Mouse (Mus musculus) CH12.LX (cell line): ENCODE measurements around the gene Cfap54.

Experiments used
- CHD2 ChIP-seq: IDR thresholded peaks from 2 replicates; pipeline ENCODE4 v1.6.1; 2011; ENCODE audit warnings: low read length, improper control_type of control experiment
- CTCF ChIP-seq, 2 experiments: IDR thresholded peaks in 1 of 2; conservative IDR thresholded peaks in 1 of 2; 2 replicates each; pipeline ENCODE4 v1.5.1; 2011 to 2012; ENCODE audit warnings: low read depth in 2 of 2, low read length in 2 of 2, improper control_type of control experiment in 1 of 2, inconsistent platforms in 1 of 2, mild to moderate bottlenecking in 1 of 2, moderate library complexity in 1 of 2
- E2F4 ChIP-seq: IDR thresholded peaks from 2 replicates; pipeline ENCODE4 v1.6.1; 2011; ENCODE audit warnings: low read depth, low read length, improper control_type of control experiment; ENCODE audit not compliant: insufficient replicate concordance
- EP300 ChIP-seq: IDR thresholded peaks from 2 replicates; pipeline ENCODE4 v1.6.1; 2011; ENCODE audit warnings: low read length, improper control_type of control experiment
- HCFC1 ChIP-seq: IDR thresholded peaks from 2 replicates; pipeline ENCODE4 v1.6.1; 2012; ENCODE audit warnings: low read depth, mild to moderate bottlenecking, inconsistent platforms, low read length, improper control_type of control experiment
- MAZ ChIP-seq: IDR thresholded peaks from 2 replicates; pipeline ENCODE4 v1.6.1; 2012; ENCODE audit warnings: low read depth, mild to moderate bottlenecking, inconsistent platforms, low read length, improper control_type of control experiment, moderate library complexity
- MYC ChIP-seq: IDR thresholded peaks from 2 replicates; pipeline ENCODE4 v1.6.1; 2011; ENCODE audit warnings: low read depth, mild to moderate bottlenecking, improper control_type of control experiment, low read length
- POLR2A ChIP-seq: IDR thresholded peaks from 2 replicates; pipeline ENCODE4 v1.6.1; 2011; ENCODE audit warnings: low read depth, mild to moderate bottlenecking, improper control_type of control experiment, low read length
- TBP ChIP-seq: conservative IDR thresholded peaks from 2 replicates; pipeline ENCODE4 v1.6.1; 2011; ENCODE audit warnings: low read depth, low read length, improper control_type of control experiment
- UBTF ChIP-seq: IDR thresholded peaks from 2 replicates; pipeline ENCODE4 v1.6.1; 2012; ENCODE audit warnings: low read depth, mild to moderate bottlenecking, inconsistent platforms, low read length, improper control_type of control experiment, moderate library complexity
- ZNF384 ChIP-seq: IDR thresholded peaks from 2 replicates; pipeline ENCODE4 v1.6.1; 2012; ENCODE audit warnings: low read depth, low read length, improper control_type of control experiment, inconsistent platforms

- TF ChIP-seq POLR2A (no peak), E2F4 (no peak), CTCF (conservative IDR thresholded peaks at IDR 0.05 in 1 of 2, IDR thresholded peaks at IDR 0.05 in 1 of 2; ENCODE audit: low read depth in 2 of 2, low read length in 2 of 2) (peak; percentile 70 to 90), EP300 (no peak), HCFC1 (no peak), CHD2 (no peak), UBTF (no peak), MAZ (no peak), ZNF384 (no peak), TBP (no peak), MYC (no peak)
Measured at GRCm38 (mm10) chr10:93014059-93014795, 67.2 kb downstream of the Cfap54 start.
